Mouse (Mus musculus) embryonic facial prominence, embryonic 13.5 days (tissue): ENCODE results near the gene Snrpd3. TPM values are rescaled to one million over a fixed set of nuclear protein-coding genes. Genes with fewer than 3 reads are reported as not detected.
"Not testable (repeated sequence)": the region's sequence is repeated elsewhere in the genome, so short reads cannot be mapped to it uniquely, and the experiment has no call there.

ENCODE experiments used
- ATAC-seq: fragments of 200-750 bp; cut with Nextera tagmentation; 2 replicates; pipeline ENCODE4 v1.8.0; 2017; ENCODE audit warnings: low read depth; ENCODE audit not compliant: insufficient number of reproducible peaks, insufficient read depth, low FRiP score, low TSS enrichment
- H3K27ac ChIP-seq: fragments of 300-500 bp; sonication (generic); 2 replicates; pipeline ENCODE4 v1.5.1; 2015; ENCODE audit warnings: moderate library complexity, mild to moderate bottlenecking, inconsistent platforms
- H3K27me3 ChIP-seq: fragments of 300-500 bp; sonication (generic); 2 replicates; pipeline ENCODE4 v1.6.1; 2015; ENCODE audit warnings: mild to moderate bottlenecking, inconsistent platforms
- H3K36me3 ChIP-seq: fragments of 300-500 bp; sonication (generic); 2 replicates; pipeline ENCODE4 v1.6.1; 2015; ENCODE audit warnings: mild to moderate bottlenecking, inconsistent platforms
- H3K4me1 ChIP-seq: fragments of 300-500 bp; sonication (generic); 2 replicates; pipeline ENCODE4 v1.6.1; 2015; ENCODE audit warnings: inconsistent platforms
- H3K4me2 ChIP-seq: fragments of 300-500 bp; sonication (generic); 2 replicates; pipeline ENCODE4 v1.6.1; 2015; ENCODE audit warnings: moderate library complexity, mild to moderate bottlenecking, inconsistent platforms
- H3K4me3 ChIP-seq: fragments of 300-500 bp; sonication (generic); 2 replicates; pipeline ENCODE4 v1.5.1; 2015; ENCODE audit warnings: mild to moderate bottlenecking, inconsistent platforms
- H3K9ac ChIP-seq: fragments of 300-500 bp; sonication (generic); 2 replicates; pipeline ENCODE4 v1.6.1; 2015; ENCODE audit warnings: mild to moderate bottlenecking, inconsistent platforms
- H3K9me3 ChIP-seq: fragments of 300-500 bp; sonication (generic); 2 replicates; pipeline ENCODE4 v1.6.1; 2016; ENCODE audit warnings: inconsistent platforms
- WGBS: fragments of 180-500 bp; shearing (Covaris S2); methylation state at CpG from one replicate; pipeline ENCODE4 v1.1.7; 2015; ENCODE audit warnings: mixed read lengths; 5-methylcytosine and 5-hydroxymethylcytosine counted together
- polyA plus RNA-seq: library from polyadenylated mRNA; unstranded; fragments of >200 nt; fragmentation: Nextera tagmentation; extraction: Ambion mirVana; gene quantifications from 2 replicates; pipeline ENCODE4 v1.2.1, GENCODE M21; 2015

Snrpd3 gene
- polyA plus RNA-seq = 194 and 214 TPM in 2 replicates

DNA sequence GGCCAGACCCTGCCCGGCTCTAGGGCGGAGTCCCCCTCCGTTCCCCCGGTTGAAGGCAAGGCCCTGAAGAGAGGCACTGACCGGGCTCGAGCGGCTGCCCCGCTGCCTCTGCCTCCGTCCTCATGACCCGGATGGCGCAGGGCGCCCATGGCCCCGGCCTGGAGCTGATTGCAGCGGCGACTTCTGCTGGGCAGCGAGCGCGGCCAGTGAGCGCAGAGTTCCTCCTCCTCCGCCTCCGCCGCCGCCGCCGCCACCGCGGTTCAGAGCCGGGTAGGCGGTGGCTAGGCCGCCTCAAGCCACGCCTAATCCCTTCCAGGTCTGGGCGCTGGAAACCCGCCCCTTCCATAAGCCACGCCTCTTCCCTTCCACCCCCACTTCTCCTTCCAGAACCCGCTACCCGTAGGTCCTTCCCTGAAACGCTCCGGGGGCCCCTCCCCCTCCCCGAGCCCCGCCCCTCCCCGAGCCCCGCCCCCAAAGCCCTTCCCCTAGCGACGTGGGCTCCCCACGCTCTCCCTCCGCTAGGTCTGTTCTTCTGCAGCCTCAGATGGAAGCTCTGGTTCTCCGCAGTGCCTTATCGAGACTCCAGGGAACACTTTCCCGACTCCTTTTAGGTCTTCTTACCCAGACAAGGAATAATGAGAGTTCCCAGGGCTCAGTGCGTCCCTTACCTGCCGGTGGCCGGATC, at the start of gene Snrpd3:
Gene Snrpd3 (plus strand): TSS at position 479 of the 685 bp plus-strand sequence.
- Histone ChIP-seq H3K9ac (peak within 1 kb of the TSS; percentile 97), H3K36me3 (peaks cover 33% of the 10 kb centered on the region), H3K9me3 (no peaks in the 10 kb centered on the region), H3K4me2 (peak within 1 kb of the TSS; percentile 79), H3K4me3 (peak within 1 kb of the TSS; percentile 87), H3K4me1 (peaks cover 30% of the 10 kb centered on the region), H3K27me3 (no peaks in the 10 kb centered on the region), H3K27ac (peak within 1 kb of the TSS; percentile 99)
- peak; percentile 96 for ATAC-seq
- WGBS = under 1% methylated on average over 33 of the region's 52 CpGs

DNA sequence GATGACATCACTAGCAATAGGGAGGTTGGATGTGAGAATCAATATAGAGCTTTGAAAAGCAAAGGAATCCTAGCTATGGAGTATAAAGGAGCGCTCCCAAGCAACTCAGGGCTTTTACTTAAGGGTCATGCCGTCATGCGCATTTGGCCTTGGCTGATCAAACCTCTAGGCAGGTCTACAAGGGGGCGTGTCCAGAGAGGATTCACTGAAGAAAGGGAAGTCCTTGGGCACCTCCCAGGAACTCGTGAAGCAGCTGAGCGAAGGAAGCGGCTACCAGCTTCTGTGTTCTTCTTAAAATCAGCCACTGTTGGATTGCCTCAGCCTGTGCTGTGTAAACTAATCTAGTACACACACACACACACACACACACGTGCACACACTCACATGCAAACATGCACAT, 43.9 kb upstream of the Snrpd3 start:
- Histone ChIP-seq H3K36me3 (no peaks in the 10 kb centered on the region), H3K4me3 (no peak overlapping the region), H3K27me3 (no peaks in the 10 kb centered on the region), H3K4me2 (no peak overlapping the region), H3K27ac (no peak overlapping the region), H3K9me3 (no peaks in the 10 kb centered on the region), H3K9ac (no peak overlapping the region), H3K4me1 (peaks cover 7% of the 10 kb centered on the region; the same call in 1 of the 2 replicates)
- WGBS = 80% methylated on average over 8 of the region's 8 CpGs
- no peak for ATAC-seq

DNA sequence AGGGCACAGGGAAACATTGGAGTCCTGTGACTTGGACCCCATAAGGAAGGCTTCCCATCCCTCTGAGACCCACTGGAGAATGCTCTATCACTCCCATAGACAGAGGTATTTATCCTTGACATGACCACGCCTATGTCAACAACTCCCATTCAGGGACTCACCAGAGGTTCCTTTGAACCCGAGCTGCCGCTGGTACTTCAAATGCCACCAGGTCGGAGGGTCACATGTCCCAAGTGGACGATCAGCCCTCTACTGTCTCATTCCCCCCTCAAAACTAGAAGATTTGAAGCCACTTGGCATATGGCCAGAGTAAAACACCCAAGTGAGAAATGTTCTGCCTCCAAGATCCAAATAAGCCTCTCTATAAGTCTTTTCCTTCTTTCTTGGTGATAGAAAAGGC, 42.8 kb upstream of the Snrpd3 start:
- Histone ChIP-seq H3K4me3 (no peak overlapping the region), H3K4me2 (no peak overlapping the region), H3K27ac (no peak overlapping the region), H3K4me1 (peaks cover 7% of the 10 kb centered on the region; the same call in 1 of the 2 replicates), H3K27me3 (no peaks in the 10 kb centered on the region), H3K9me3 (no peaks in the 10 kb centered on the region), H3K36me3 (no peaks in the 10 kb centered on the region), H3K9ac (no peak overlapping the region)
- no peak for ATAC-seq
- 33% methylated on average over 5 of the region's 5 CpGs for WGBS

DNA sequence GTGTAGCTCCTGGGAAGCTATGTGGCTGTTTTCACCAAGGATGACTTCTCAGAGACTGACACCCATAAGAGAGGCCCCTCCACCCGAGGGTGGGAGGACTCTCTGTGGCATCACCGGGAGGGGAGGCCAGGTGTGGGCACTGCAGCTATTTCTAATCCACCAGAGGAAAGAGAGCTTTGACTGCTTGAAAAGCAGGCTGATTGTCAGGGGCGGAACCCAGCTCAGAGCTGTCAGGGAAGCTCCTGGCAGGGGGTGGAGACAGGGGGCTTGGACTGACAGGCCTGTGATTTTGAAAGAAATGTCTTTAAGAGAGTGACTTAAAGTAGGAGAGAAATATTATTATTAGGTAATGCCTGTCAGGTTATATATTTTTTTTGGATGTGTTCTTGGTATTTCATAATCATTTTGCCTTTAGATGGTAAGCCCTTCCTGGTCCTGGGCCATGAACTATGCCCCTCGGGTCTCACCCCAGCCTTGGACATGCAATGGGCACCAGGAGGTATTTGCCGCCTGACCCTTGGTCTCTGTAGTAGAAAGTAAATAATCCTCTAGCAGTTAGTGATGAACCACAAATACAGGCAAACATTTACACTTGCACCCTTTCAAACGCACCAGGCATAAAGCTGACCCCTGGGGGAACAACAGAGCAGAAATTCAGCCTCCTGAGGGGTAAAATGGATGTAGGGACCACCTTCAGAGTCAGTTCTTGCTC, 42.1 kb upstream of the Snrpd3 start:
- H3K36me3 ChIP-seq, H3K27ac ChIP-seq, H3K4me1 ChIP-seq, H3K4me2 ChIP-seq, ATAC-seq, H3K9me3 ChIP-seq, H3K4me3 ChIP-seq, H3K27me3 ChIP-seq, H3K9ac ChIP-seq: not testable (repeated sequence)
- 32% methylated on average over 5 of the region's 6 CpGs for WGBS

DNA sequence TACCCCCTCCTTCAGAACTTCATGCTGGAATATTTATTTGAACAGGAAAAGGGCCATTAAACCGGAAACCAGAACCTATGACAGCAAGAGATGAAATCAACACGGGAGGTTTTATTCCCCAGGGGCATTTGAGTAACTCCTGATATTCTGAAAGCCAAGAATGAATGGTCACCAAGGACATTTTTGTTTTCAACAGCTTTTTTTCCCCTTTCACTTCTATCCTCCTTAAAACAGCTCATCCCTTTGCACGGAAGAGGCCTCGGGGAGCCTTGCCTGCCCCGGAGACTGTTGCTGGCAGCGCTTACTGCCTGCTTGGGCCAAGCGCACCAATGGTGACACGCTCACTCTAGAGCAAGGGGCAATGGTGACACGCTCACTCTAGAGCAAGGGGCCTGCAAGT, 40.3 kb upstream of the Snrpd3 start:
- ATAC-seq = no peak
- peaks cover 7% of the 10 kb centered on the region; the same call in 1 of the 2 replicates for H3K4me1 ChIP-seq
- no peaks in the 10 kb centered on the region for H3K36me3 ChIP-seq
- no peaks in the 10 kb centered on the region; the same call in 1 of the 2 replicates for H3K9me3 ChIP-seq
- H3K27me3 ChIP-seq = no peaks in the 10 kb centered on the region
- H3K4me3 ChIP-seq = no peak overlapping the region
- H3K27ac ChIP-seq = no peak overlapping the region
- 69% methylated on average over 9 of the region's 9 CpGs for WGBS
- H3K4me2 ChIP-seq = no peak overlapping the region
- H3K9ac ChIP-seq = no peak overlapping the region

DNA sequence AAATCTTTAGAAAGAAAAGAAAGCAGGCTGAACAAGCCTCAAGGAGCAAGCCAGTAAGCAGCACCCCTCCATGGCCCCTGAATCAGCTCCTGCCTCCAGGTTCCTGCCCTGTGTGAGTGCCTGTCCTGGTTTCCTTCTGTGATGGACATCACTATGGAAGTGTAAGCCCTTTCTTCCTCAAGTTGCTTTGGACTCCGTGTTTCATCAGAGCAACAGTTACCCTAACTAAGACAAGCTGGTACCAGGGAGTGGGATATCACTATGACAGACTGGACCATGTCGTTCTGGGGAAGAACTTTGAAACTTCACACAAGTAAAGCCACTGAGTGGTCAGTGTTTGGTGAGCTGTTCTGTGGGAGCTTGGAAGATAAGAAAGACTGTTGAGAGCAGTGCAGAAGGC, 37.4 kb upstream of the Snrpd3 start:
- no peaks in the 10 kb centered on the region for H3K27me3 ChIP-seq
- no peaks in the 10 kb centered on the region; the same call in 1 of the 2 replicates for H3K9me3 ChIP-seq
- no peak for ATAC-seq
- no peaks in the 10 kb centered on the region for H3K36me3 ChIP-seq
- no peak overlapping the region for H3K4me2 ChIP-seq
- no peak overlapping the region for H3K4me3 ChIP-seq
- WGBS = 87% methylated on average over 2 of the region's 2 CpGs
- peaks cover 7% of the 10 kb centered on the region; the same call in 1 of the 2 replicates for H3K4me1 ChIP-seq
- no peak overlapping the region for H3K9ac ChIP-seq
- H3K27ac ChIP-seq = no peak overlapping the region

DNA sequence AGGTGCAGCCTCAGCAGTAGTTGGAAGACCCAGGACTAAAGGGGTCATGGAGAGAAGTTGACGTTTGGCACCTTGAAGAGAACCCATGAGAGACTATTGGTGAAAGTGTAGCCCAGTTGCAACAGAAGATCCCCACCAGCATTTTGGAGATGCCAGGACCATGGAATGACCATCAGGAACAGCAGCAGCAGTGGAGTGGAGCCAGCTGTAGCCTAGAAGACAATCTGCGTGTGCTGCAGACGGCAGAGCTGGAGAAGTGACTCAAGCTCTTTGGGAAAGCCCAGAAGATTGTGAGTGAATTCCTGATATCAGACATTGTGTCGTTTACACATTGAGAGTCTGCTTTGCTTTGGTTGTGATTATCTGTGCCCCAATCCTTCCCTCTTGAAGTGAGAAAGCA, 35.6 kb upstream of the Snrpd3 start:
- Histone ChIP-seq H3K9ac (no peak overlapping the region), H3K4me3 (no peak overlapping the region), H3K27me3 (no peaks in the 10 kb centered on the region), H3K36me3 (no peaks in the 10 kb centered on the region), H3K27ac (no peak overlapping the region), H3K4me2 (no peak overlapping the region), H3K4me1 (peaks cover 5% of the 10 kb centered on the region; the same call in 1 of the 2 replicates), H3K9me3 (no peaks in the 10 kb centered on the region; the same call in 1 of the 2 replicates)
- WGBS = 83% methylated on average over 4 of the region's 4 CpGs
- ATAC-seq = no peak

DNA sequence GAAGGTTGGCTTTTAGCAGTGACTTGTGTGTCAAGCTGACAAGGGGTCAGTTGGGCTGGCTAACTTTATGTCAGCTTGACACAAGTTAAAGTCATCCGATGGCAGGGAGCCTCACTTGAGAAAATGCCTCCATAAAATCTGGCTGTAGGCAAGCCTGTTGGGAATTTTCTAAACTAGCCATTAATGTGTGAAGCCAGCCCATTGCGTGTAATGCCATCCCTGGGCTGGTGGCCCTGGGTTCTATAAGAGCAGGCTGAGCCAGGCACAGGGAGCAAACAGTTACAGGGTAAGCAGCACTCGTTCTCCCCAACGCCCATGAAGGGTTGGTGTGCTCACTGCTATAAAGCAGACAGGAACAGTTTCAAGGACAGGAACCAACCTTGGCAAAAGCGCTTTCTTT, 35.1 kb upstream of the Snrpd3 start:
- 84% methylated on average over 5 of the region's 5 CpGs for WGBS
- Histone ChIP-seq H3K4me3 (no peak overlapping the region), H3K4me2 (no peak overlapping the region), H3K27ac (no peak overlapping the region), H3K27me3 (no peaks in the 10 kb centered on the region), H3K9ac (no peak overlapping the region), H3K4me1 (no peaks in the 10 kb centered on the region), H3K9me3 (no peaks in the 10 kb centered on the region; the same call in 1 of the 2 replicates), H3K36me3 (no peaks in the 10 kb centered on the region)
- ATAC-seq = no peak

DNA sequence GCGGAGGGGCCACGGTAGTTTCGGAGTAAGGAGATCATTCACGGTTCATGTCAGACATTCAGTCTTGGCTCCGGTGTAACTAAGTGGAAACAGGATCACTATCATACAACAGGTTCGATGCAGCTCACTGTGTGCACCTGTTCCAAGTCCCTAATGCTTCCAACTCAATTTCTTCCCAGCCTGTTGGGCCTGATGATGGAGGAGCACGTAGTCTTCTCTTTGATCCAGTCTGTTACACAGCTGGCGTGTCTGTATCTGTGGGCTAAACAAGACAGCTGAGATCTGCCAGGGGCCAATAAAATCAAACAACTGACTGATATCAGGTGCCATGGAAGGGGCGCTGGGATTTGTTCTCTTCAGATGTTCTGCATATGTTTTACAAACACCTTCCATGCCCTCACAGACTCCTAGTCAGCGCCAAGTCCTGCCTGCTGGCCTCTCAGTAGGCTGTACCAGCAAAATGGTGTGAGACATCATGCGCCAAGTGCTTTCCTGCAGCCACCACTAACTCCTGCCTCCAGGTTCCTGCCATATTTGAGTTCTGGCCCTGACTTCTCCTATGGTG, 34.4 kb upstream of the Snrpd3 start:
- no peak for ATAC-seq

DNA sequence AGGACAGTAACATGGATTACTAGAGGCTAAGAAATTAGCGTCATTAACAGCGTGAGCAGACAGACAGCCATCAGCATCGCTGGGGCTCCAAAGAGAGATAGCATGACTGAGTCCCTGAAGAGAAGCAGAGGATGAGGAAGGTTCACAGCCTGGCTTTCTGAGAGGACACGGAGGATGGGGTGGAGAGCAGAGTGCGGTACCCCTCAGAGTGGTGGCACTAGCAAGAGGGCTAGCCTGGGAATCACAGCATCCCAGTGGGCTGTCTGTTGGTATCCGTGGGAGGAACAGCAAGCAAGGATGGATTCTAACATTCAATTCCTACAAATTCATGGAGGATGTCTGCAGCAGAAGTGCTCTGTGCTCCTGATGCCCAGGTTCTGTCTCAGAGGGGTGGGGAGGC, 33.3 kb upstream of the Snrpd3 start:
- Histone ChIP-seq H3K27me3 (no peaks in the 10 kb centered on the region), H3K4me2 (no peak overlapping the region), H3K4me1 (no peaks in the 10 kb centered on the region), H3K36me3 (no peaks in the 10 kb centered on the region), H3K9ac (no peak overlapping the region), H3K4me3 (no peak overlapping the region), H3K27ac (no peak overlapping the region), H3K9me3 (no peaks in the 10 kb centered on the region; the same call in 1 of the 2 replicates)
- 86% methylated on average over 6 of the region's 6 CpGs for WGBS
- ATAC-seq = no peak

More for the DNA sequence above, 34.4 kb upstream of the Snrpd3 start:
- Histone ChIP-seq H3K27me3 (no peaks in the 10 kb centered on the region), H3K4me2 (no peak overlapping the region), H3K36me3 (no peaks in the 10 kb centered on the region), H3K9me3 (no peaks in the 10 kb centered on the region; the same call in 1 of the 2 replicates), H3K4me3 (no peak overlapping the region), H3K27ac (no peak overlapping the region), H3K9ac (no peak overlapping the region), H3K4me1 (no peaks in the 10 kb centered on the region)
- WGBS = 78% methylated on average over 11 of the region's 11 CpGs

DNA sequence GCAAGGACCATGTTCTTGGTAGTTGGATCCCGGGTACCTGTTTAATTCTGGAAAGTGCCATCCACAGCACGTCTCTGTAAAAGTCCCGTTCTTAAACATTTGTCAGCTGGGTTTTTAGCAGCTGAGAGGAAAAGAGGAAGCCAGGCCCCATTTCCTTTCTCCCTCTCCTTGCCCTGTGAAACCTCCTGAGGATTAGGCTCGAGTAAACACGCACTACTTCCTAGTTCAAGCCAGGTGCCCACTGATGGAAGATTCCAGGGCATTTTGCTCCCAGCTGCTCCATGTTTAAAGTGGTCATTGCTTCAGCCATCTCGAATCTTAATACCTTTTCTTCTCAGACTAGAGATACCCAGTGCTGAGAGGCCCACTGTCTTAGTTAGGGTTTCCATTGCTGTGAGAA, 32.6 kb upstream of the Snrpd3 start:
- H3K27me3 ChIP-seq = no peaks in the 10 kb centered on the region
- H3K36me3 ChIP-seq = no peaks in the 10 kb centered on the region
- H3K4me2 ChIP-seq = no peak overlapping the region
- peak overlapping the region; percentile 3; the same call in 1 of the 2 replicates for H3K9ac ChIP-seq
- no peak for ATAC-seq
- H3K9me3 ChIP-seq = no peaks in the 10 kb centered on the region; the same call in 1 of the 2 replicates
- no peak overlapping the region for H3K4me3 ChIP-seq
- no peak overlapping the region for H3K27ac ChIP-seq
- WGBS = 70% methylated on average over 6 of the region's 6 CpGs
- no peaks in the 10 kb centered on the region for H3K4me1 ChIP-seq
